Mouse (Mus musculus) forebrain, embryonic 16.5 days (tissue): ENCODE data around the gene U90926. TPM values are rescaled to one million over a fixed set of nuclear protein-coding genes. Genes with fewer than 3 reads are reported as not detected.

ENCODE experiments used
- ATAC-seq: fragments of 200-750 bp; cut with Nextera tagmentation; 2 replicates; pipeline ENCODE4 v1.8.0; 2017; ENCODE audit warnings: mild to moderate bottlenecking, moderate library complexity
- H3K27ac ChIP-seq: fragments of 300-500 bp; sonication (generic); 2 replicates; pipeline ENCODE4 v1.5.1; 2014; ENCODE audit warnings: low read length, control low read depth
- H3K27me3 ChIP-seq: fragments of 300-500 bp; sonication (generic); replicated peaks from 2 replicates; pipeline ENCODE4 v1.6.1; 2014; ENCODE audit warnings: low read length; ENCODE audit not compliant: control insufficient read depth, insufficient read depth
- H3K36me3 ChIP-seq: fragments of 300-500 bp; sonication (generic); 2 replicates; pipeline ENCODE4 v1.6.1; 2014; ENCODE audit not compliant: control insufficient read depth, insufficient read depth
- H3K4me1 ChIP-seq: fragments of 300-500 bp; sonication (generic); replicated peaks from 2 replicates; pipeline ENCODE4 v1.6.1; 2014; ENCODE audit warnings: low read length; ENCODE audit not compliant: control insufficient read depth, insufficient read depth
- H3K4me2 ChIP-seq: fragments of 300-500 bp; sonication (generic); 2 replicates; pipeline ENCODE4 v1.6.1; 2014; ENCODE audit warnings: mild to moderate bottlenecking, low read length, control low read depth
- H3K4me3 ChIP-seq: fragments of 300-500 bp; sonication (generic); replicated peaks from 2 replicates; pipeline ENCODE4 v1.5.1; 2014; ENCODE audit warnings: mild to moderate bottlenecking, low read length, control low read depth
- H3K9ac ChIP-seq: fragments of 300-500 bp; sonication (generic); replicated peaks from 2 replicates; pipeline ENCODE4 v1.6.1; 2014; ENCODE audit warnings: low read depth, low read length, control low read depth
- H3K9me3 ChIP-seq: fragments of 300-500 bp; sonication (generic); 2 replicates; pipeline ENCODE4 v1.6.1; 2016; ENCODE audit warnings: low read length; ENCODE audit not compliant: control insufficient read depth
- WGBS: fragments of 180-500 bp; shearing (Covaris S2); extraction: QIAGEN DNeasy Blood & Tissue Kit; methylation state at CpG from one replicate; pipeline ENCODE4 v1.1.7; 2014; 5-methylcytosine and 5-hydroxymethylcytosine counted together
- polyA plus RNA-seq: library from polyadenylated mRNA; unstranded; fragments of >200 nt; fragmentation: Nextera tagmentation; extraction: Ambion mirVana; gene quantifications from 2 replicates; pipeline ENCODE4 v1.2.1, GENCODE M21; 2015

The U90926 gene
- polyA plus RNA-seq: not detected in 2 replicates

GRCm38 (mm10) chr5:92215308-92215707, at the start of gene U90926:
U90926 (minus strand) TSS chr5:92215408.
- 91% methylated on average over 4 of the region's 4 CpGs for WGBS

GRCm38 (mm10) chr5:92263761-92264359, 48.7 kb upstream of the U90926 start:
- 2% methylated on average over 4 of the region's 4 CpGs for WGBS
- Histone ChIP-seq H3K9ac (no peak overlapping the region), H3K9me3 (no peaks in the 10 kb centered on the region), H3K4me1 (peaks cover 14% of the 10 kb centered on the region), H3K4me2 (no peak overlapping the region), H3K27ac (peak overlapping the region; percentile 32), H3K27me3 (no peaks in the 10 kb centered on the region), H3K4me3 (no peak overlapping the region), H3K36me3 (no peaks in the 10 kb centered on the region)
- ATAC-seq: peak; percentile 95

More at GRCm38 (mm10) chr5:92215308-92215707, at the start of gene U90926:
- Histone ChIP-seq H3K27me3 (no peaks in the 10 kb centered on the region), H3K4me2 (no peak within 1 kb of the TSS), H3K27ac (no peak within 1 kb of the TSS), H3K36me3 (no peaks in the 10 kb centered on the region), H3K4me1 (no peaks in the 10 kb centered on the region), H3K4me3 (no peak within 1 kb of the TSS), H3K9me3 (no peaks in the 10 kb centered on the region), H3K9ac (no peak within 1 kb of the TSS)
- no peak for ATAC-seq

- ATAC-seq: no peak
- Histone ChIP-seq H3K9me3 (no peaks in the 10 kb centered on the region), H3K27ac (no peak overlapping the region), H3K4me3 (no peak overlapping the region), H3K4me2 (no peak overlapping the region), H3K27me3 (no peaks in the 10 kb centered on the region), H3K36me3 (no peaks in the 10 kb centered on the region), H3K9ac (no peak overlapping the region), H3K4me1 (peaks cover 14% of the 10 kb centered on the region)
- WGBS: 91% methylated on average over 8 of the region's 8 CpGs
These were observed 47.4 kb upstream of the U90926 start for GRCm38 (mm10) chr5:92262646-92263045.

GRCm38 (mm10) chr5:92256218-92256617, 41.0 kb upstream of the U90926 start, which contains the start of gene Ppef2:
Ppef2 (minus strand) TSS chr5:92256278.
- no peak for ATAC-seq
- Histone ChIP-seq H3K27me3 (no peaks in the 10 kb centered on the region), H3K36me3 (no peaks in the 10 kb centered on the region), H3K9me3 (no peaks in the 10 kb centered on the region), H3K27ac (no peak within 1 kb of the TSS), H3K4me2 (no peak within 1 kb of the TSS), H3K9ac (no peak within 1 kb of the TSS), H3K4me1 (peaks cover 3% of the 10 kb centered on the region; the same call in 1 of the 2 replicates), H3K4me3 (no peak within 1 kb of the TSS)
- 14% methylated on average over 6 of the region's 6 CpGs for WGBS

GRCm38 (mm10) chr5:92254476-92254875, 39.3 kb upstream of the U90926 start:
- ATAC-seq: no peak
- Histone ChIP-seq H3K27me3 (no peaks in the 10 kb centered on the region), H3K4me2 (no peak overlapping the region), H3K36me3 (no peaks in the 10 kb centered on the region), H3K27ac (no peak overlapping the region), H3K9me3 (peaks cover 2% of the 10 kb centered on the region; the same call in 1 of the 2 replicates), H3K4me1 (peaks cover 3% of the 10 kb centered on the region; the same call in 1 of the 2 replicates), H3K9ac (no peak overlapping the region), H3K4me3 (no peak overlapping the region)
- WGBS: 76% methylated on average over 6 of the region's 6 CpGs

- WGBS: 15% methylated on average over 18 of the region's 18 CpGs
- no peaks in the 10 kb centered on the region for H3K36me3 ChIP-seq
- H3K27ac ChIP-seq: no peak overlapping the region
- peaks cover 2% of the 10 kb centered on the region; the same call in 1 of the 2 replicates for H3K9me3 ChIP-seq
- peaks cover 3% of the 10 kb centered on the region; the same call in 1 of the 2 replicates for H3K4me1 ChIP-seq
- peak overlapping the region; percentile 2 for H3K4me3 ChIP-seq
- peak; percentile 71 for ATAC-seq
- H3K27me3 ChIP-seq: no peaks in the 10 kb centered on the region
- 0 out of 2 replicates have a peak overlapping the region, but pooled peaks have one; percentile 10 for H3K9ac ChIP-seq
- peak overlapping the region; percentile 33 for H3K4me2 ChIP-seq
These were observed 37.7 kb upstream of the U90926 start for GRCm38 (mm10) chr5:92252797-92253343.

GRCm38 (mm10) chr5:92252031-92252430, 36.8 kb upstream of the U90926 start:
- 96% methylated on average over 6 of the region's 6 CpGs for WGBS
- Histone ChIP-seq H3K27me3 (no peaks in the 10 kb centered on the region), H3K9me3 (peaks cover 2% of the 10 kb centered on the region; the same call in 1 of the 2 replicates), H3K9ac (no peak overlapping the region), H3K4me1 (peaks cover 3% of the 10 kb centered on the region; the same call in 1 of the 2 replicates), H3K4me3 (no peak overlapping the region), H3K4me2 (no peak overlapping the region), H3K27ac (no peak overlapping the region), H3K36me3 (no peaks in the 10 kb centered on the region)
- no peak for ATAC-seq

- no peak overlapping the region for H3K27ac ChIP-seq
- H3K9me3 ChIP-seq: peaks cover 2% of the 10 kb centered on the region; the same call in 1 of the 2 replicates
- no peaks in the 10 kb centered on the region for H3K27me3 ChIP-seq
- H3K9ac ChIP-seq: no peak overlapping the region
- H3K36me3 ChIP-seq: no peaks in the 10 kb centered on the region
- 89% methylated on average over 11 of the region's 11 CpGs for WGBS
- H3K4me2 ChIP-seq: no peak overlapping the region
- H3K4me1 ChIP-seq: peaks cover 3% of the 10 kb centered on the region; the same call in 1 of the 2 replicates
- ATAC-seq: no peak
- H3K4me3 ChIP-seq: no peak overlapping the region
These were observed 33.4 kb upstream of the U90926 start for GRCm38 (mm10) chr5:92248614-92249013.

GRCm38 (mm10) chr5:92245483-92245882, 30.3 kb upstream of the U90926 start:
- no peak overlapping the region for H3K9ac ChIP-seq
- no peaks in the 10 kb centered on the region for H3K27me3 ChIP-seq
- no peak overlapping the region for H3K4me3 ChIP-seq
- H3K36me3 ChIP-seq: no peaks in the 10 kb centered on the region
- H3K4me1 ChIP-seq: no peaks in the 10 kb centered on the region
- H3K4me2 ChIP-seq: no peak overlapping the region
- no peak overlapping the region for H3K27ac ChIP-seq
- 94% methylated on average over 9 of the region's 9 CpGs for WGBS
- peaks cover 2% of the 10 kb centered on the region; the same call in 1 of the 2 replicates for H3K9me3 ChIP-seq
- ATAC-seq: no peak
